Mouse (Mus musculus): ENCODE measurements around the gene Fam180a. TPM values are rescaled to one million over a fixed set of nuclear protein-coding genes. Genes with fewer than 3 reads are reported as not detected.

The Fam180a gene
- polyA plus RNA-seq, 1 experiment from 2014 or later: 1.5 TPM

DNA sequence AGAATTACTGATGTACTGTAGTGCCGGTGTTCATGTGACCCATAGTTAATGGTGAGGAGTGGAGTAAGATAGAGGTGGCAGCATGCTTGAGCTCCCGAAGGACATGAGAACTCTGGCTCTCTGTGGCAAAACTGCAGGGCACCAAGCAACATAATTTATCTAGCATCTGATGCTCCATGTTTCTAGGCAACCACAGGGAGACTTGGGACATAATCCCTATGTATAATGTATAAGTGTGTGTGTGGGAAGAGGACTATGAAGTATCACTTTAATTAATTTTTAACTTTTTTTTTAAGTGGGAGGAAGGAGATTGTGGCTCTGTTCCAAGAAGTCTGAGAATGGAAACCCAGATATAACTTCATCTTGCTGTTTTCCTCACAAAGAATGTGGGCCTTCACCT, 31.0 kb downstream of the Fam180a start:
- no peaks in the 10 kb centered on the region for H3K9me3 ChIP-seq (ENCODE audit: control insufficient read depth)
- no peaks in the 10 kb centered on the region for H3K4me1 ChIP-seq (replicated peaks; ENCODE audit: control insufficient read depth, insufficient read depth, low read length)
- no peak overlapping the region for H3K4me2 ChIP-seq (replicated peaks; ENCODE audit: low read depth)
- TF ChIP-seq CTCF (IDR thresholded peaks at IDR 0.05; ENCODE audit: low read depth): no peak
- H3K27me3 ChIP-seq (replicated peaks; ENCODE audit: control insufficient read depth, insufficient read depth, low read length): no peaks in the 10 kb centered on the region
- H3K27ac ChIP-seq (ENCODE audit: low read depth, low read length): no peak overlapping the region
- no peak overlapping the region for H3K9ac ChIP-seq (ENCODE audit: low read depth, low read length)
- no peak for ATAC-seq
- WGBS: 63% methylated on average over 2 of the region's 2 CpGs
- H3K36me3 ChIP-seq (ENCODE audit: control insufficient read depth, insufficient read depth): no peaks in the 10 kb centered on the region
- no peak overlapping the region for H3K4me3 ChIP-seq (ENCODE audit: low read depth, low read length)

DNA sequence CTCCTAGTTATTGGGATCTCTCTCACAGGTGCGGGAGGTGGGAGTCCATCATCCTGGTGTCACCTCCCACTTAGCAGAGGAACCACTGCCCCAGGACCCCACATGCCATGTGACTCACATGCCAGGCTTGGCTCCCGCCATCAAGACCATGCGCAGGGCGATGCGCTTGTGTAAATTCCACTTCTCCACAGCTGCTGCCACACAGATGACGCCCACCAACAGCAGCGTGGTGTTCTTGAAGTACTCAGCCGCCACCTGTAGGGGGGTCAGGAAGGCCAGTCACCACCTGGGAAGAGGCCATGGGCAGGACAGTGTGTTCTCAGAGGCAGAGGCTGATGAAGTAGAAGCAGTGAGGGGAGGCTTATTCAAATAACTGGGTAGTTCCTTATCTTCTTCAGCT, 36.3 kb downstream of the Fam180a start:
- Histone ChIP-seq H3K27me3 (replicated peaks; ENCODE audit: control insufficient read depth, insufficient read depth, low read length) (no peaks in the 10 kb centered on the region), H3K27ac (ENCODE audit: low read depth, low read length) (no peak overlapping the region), H3K9ac (ENCODE audit: low read depth, low read length) (no peak overlapping the region), H3K4me1 (replicated peaks; ENCODE audit: control insufficient read depth, insufficient read depth, low read length) (no peaks in the 10 kb centered on the region), H3K9me3 (ENCODE audit: control insufficient read depth) (no peaks in the 10 kb centered on the region), H3K4me3 (ENCODE audit: low read depth, low read length) (no peak overlapping the region), H3K4me2 (replicated peaks; ENCODE audit: low read depth) (no peak overlapping the region), H3K36me3 (ENCODE audit: control insufficient read depth, insufficient read depth) (no peaks in the 10 kb centered on the region)
- WGBS: 86% methylated on average over 8 of the region's 8 CpGs
- ATAC-seq: no peak
- 0 out of 2 replicates have a peak, but pooled peaks have one; percentile 3 for TF ChIP-seq CTCF (IDR thresholded peaks at IDR 0.05; ENCODE audit: low read depth)

DNA sequence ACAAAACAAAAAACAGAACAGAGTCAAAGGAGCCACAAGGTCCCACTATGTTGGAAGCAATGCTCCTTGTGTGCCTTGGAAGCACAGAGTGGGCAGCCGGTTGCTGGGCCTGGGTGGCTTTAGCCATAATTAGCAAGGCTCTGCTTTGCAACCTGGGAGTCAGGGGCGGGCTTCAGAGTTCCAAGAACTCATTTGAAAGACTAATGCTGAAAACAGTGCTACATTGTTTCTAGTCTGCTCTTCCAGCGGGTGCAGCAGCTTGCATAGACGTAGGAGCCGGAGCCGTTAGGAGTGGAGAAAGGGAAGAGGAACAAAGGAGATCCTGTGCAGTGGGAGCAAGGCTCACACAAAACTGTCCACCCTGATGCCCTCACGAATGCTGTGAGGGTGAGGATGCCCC, 37.0 kb downstream of the Fam180a start:
- no peak overlapping the region for H3K9ac ChIP-seq (ENCODE audit: low read depth, low read length)
- 56% methylated on average over 7 of the region's 7 CpGs for WGBS
- no peaks in the 10 kb centered on the region for H3K4me1 ChIP-seq (replicated peaks; ENCODE audit: control insufficient read depth, insufficient read depth, low read length)
- no peak for ATAC-seq
- no peak overlapping the region for H3K4me3 ChIP-seq (ENCODE audit: low read depth, low read length)
- TF ChIP-seq CTCF (IDR thresholded peaks at IDR 0.05; ENCODE audit: low read depth): no peak
- H3K36me3 ChIP-seq (ENCODE audit: control insufficient read depth, insufficient read depth): no peaks in the 10 kb centered on the region
- no peaks in the 10 kb centered on the region for H3K9me3 ChIP-seq (ENCODE audit: control insufficient read depth)
- no peaks in the 10 kb centered on the region for H3K27me3 ChIP-seq (replicated peaks; ENCODE audit: control insufficient read depth, insufficient read depth, low read length)
- no peak overlapping the region for H3K27ac ChIP-seq (ENCODE audit: low read depth, low read length)
- H3K4me2 ChIP-seq (replicated peaks; ENCODE audit: low read depth): no peak overlapping the region

DNA sequence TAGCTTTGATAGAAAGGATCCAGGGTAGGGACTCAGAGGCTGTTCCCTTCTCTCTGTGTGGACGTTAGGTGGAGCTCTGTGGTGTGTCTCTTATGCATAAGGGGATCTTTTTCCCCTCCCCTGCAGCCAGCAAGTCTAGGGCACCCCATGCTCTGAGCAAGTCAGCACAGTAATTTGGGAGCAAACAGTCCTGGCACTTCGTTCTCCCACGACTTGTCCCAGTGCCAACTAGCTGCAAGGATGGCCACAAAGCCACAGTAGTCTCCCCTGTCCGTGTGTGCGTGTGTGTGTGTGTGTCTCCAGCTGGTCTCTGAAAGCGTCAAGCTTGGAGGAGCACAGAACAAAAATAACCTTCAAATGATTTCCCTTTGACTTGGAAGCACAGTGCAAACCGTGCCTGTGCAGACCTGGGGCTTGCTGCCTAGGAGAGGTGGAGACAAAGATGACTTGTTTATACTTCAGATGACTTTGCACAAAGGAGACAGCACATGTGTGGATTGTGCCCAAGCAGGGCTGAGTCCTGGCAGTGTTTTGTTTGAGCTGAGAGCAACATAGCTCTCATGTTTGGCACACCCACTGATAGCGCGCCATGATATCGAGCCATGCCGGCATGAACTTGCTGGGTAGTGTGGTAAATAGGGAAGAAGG, 37.7 kb downstream of the Fam180a start:
- Histone ChIP-seq H3K4me2 (replicated peaks; ENCODE audit: low read depth) (no peak overlapping the region), H3K4me1 (replicated peaks; ENCODE audit: control insufficient read depth, insufficient read depth, low read length) (no peaks in the 10 kb centered on the region), H3K9me3 (ENCODE audit: control insufficient read depth) (no peaks in the 10 kb centered on the region), H3K27me3 (replicated peaks; ENCODE audit: control insufficient read depth, insufficient read depth, low read length) (no peaks in the 10 kb centered on the region), H3K9ac (ENCODE audit: low read depth, low read length) (no peak overlapping the region), H3K4me3 (ENCODE audit: low read depth, low read length) (no peak overlapping the region), H3K36me3 (ENCODE audit: control insufficient read depth, insufficient read depth) (no peaks in the 10 kb centered on the region), H3K27ac (ENCODE audit: low read depth, low read length) (no peak overlapping the region)
- WGBS: 65% methylated on average over 11 of the region's 11 CpGs
- no peak for ATAC-seq
- 0 out of 2 replicates have a peak, but pooled peaks have one; percentile 21 for TF ChIP-seq CTCF (IDR thresholded peaks at IDR 0.05; ENCODE audit: low read depth)

DNA sequence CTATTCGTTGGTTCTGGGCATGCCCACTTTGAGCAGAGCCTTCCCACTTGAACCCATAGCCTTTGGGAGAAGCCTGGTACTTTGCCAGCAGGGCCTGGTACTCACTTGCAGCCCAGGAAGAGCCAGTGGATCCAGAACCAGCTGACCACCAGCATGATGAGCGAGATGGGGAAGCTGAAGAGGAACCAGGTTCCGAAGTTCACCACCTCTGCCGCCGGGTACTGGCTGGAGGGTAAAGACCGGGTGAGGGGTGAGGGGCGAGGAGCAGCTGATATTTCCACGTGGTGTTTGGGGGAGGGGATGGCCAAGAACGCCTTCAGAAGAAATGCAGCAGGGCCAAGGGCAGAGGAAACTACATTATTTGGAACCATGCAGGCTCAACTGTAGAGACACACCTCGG, 46.6 kb downstream of the Fam180a start:
- Histone ChIP-seq H3K4me2 (replicated peaks; ENCODE audit: low read depth) (no peak overlapping the region), H3K36me3 (ENCODE audit: control insufficient read depth, insufficient read depth) (no peaks in the 10 kb centered on the region), H3K4me3 (ENCODE audit: low read depth, low read length) (no peak overlapping the region), H3K27me3 (replicated peaks; ENCODE audit: control insufficient read depth, insufficient read depth, low read length) (no peaks in the 10 kb centered on the region), H3K9ac (ENCODE audit: low read depth, low read length) (no peak overlapping the region), H3K27ac (ENCODE audit: low read depth, low read length) (no peak overlapping the region), H3K4me1 (replicated peaks; ENCODE audit: control insufficient read depth, insufficient read depth, low read length) (no peaks in the 10 kb centered on the region), H3K9me3 (ENCODE audit: control insufficient read depth) (no peaks in the 10 kb centered on the region)
- no peak for ATAC-seq
- no peak for TF ChIP-seq CTCF (IDR thresholded peaks at IDR 0.05; ENCODE audit: low read depth)
- WGBS: 76% methylated on average over 10 of the region's 10 CpGs

DNA sequence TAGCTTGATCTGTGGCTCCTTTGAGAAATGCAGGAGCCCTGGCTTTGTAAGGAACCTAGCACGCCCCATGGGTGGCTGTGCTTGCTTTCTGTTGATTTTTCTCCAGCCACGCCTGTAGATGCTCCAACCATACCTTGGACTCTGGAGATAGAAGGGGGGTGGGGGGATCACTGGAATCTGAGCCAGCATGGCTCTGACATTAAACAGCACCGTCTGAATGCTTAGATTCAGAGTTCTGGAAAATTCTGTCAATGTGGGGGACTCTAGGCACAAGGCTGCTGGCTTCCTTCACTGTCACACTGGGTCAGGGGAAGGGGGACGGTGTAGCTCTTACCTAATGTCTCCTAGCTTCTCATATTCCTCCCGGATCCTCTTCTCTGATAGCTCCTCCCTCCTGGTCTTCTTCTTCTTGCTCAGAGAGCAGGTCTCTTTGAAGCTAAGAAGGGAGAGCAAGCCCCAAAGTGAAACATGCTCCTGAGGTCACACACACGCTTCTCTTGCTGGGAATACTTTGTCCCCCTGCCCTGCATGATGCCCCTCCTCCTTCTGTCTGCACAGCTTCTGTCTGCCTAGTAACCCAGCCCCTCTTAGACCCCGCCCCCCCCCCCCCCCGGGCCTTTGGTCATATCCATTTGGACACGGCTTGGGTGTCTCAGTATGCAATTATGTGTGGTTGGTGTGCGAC, 47.9 kb downstream of the Fam180a start:
- H3K4me2 ChIP-seq (replicated peaks; ENCODE audit: low read depth): no peak overlapping the region
- H3K4me3 ChIP-seq (ENCODE audit: low read depth, low read length): no peak overlapping the region
- no peaks in the 10 kb centered on the region for H3K9me3 ChIP-seq (ENCODE audit: control insufficient read depth)
- no peak for ATAC-seq
- no peaks in the 10 kb centered on the region for H3K27me3 ChIP-seq (replicated peaks; ENCODE audit: control insufficient read depth, insufficient read depth, low read length)
- WGBS: 34% methylated on average over 10 of the region's 10 CpGs
- no peaks in the 10 kb centered on the region for H3K4me1 ChIP-seq (replicated peaks; ENCODE audit: control insufficient read depth, insufficient read depth, low read length)
- no peak for TF ChIP-seq CTCF (IDR thresholded peaks at IDR 0.05; ENCODE audit: low read depth)
- no peak overlapping the region for H3K9ac ChIP-seq (ENCODE audit: low read depth, low read length)
- H3K36me3 ChIP-seq (ENCODE audit: control insufficient read depth, insufficient read depth): no peaks in the 10 kb centered on the region
- no peak overlapping the region for H3K27ac ChIP-seq (ENCODE audit: low read depth, low read length)

Measured in intestine, postnatal 0 days (tissue).